Mouse (Mus musculus) cortical plate, adult 2 months (tissue): ENCODE data around the gene Cog5.

Source experiments
- CTCF ChIP-seq: fragments of 200-500 bp; IDR thresholded peaks from 2 replicates; pipeline ENCODE4 v1.5.1; 2011; ENCODE audit warnings: mild to moderate bottlenecking, control low read depth, low read length; ENCODE audit not compliant: insufficient read depth; ENCODE audit errors: extremely low read depth
- POLR2A ChIP-seq: fragments of 200-500 bp; IDR thresholded peaks from 2 replicates; pipeline ENCODE4 v1.6.1; 2011; ENCODE audit warnings: mild to moderate bottlenecking, low read length, control low read depth; ENCODE audit not compliant: insufficient read depth; ENCODE audit errors: extremely low read depth

DNA sequence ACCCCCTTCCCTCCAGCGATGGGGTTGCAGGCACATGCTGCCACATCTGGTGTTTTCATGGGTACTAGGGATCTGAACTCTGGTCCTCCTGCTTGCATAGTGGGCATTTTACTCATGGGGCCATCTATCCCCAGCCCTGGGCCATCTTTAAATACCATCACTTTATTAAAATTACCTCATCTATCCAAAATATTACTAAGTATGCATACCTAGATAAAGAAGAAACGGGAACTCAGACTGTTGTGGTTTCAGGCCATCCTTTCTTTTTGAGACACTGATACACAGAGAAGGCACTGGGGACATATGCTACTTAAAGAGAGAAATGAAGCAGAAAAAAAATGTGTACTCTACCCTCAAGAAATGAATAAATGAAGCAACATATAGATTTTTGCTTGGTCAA lies 331.8 kb downstream of the Cog5 start:
- TF ChIP-seq POLR2A (no peak), CTCF (no peak)
